Mouse (Mus musculus) fat pad, adult 2 months (tissue): ENCODE data around the gene Slc25a1.

Experiments
- DNase-seq: peaks from one replicate; pipeline ENCODE4 v3.0.0-alpha.2; 2011; ENCODE audit warnings: low read depth, low spot score; ENCODE audit errors: extremely low read depth

Slc25a1 gene

GRCm38 (mm10) chr16:17922163-17922538 lies 5.9 kb downstream of the Slc25a1 start:
- DNase-seq, result no peak

- DNase-seq, result peak; percentile 61
Observed at GRCm38 (mm10) chr16:17921325-17922162, 6.5 kb downstream of the Slc25a1 start.

GRCm38 (mm10) chr16:17920586-17920985 lies 7.4 kb downstream of the Slc25a1 start:
- DNase-seq, result no peak

GRCm38 (mm10) chr16:17914307-17915249 lies 13.4 kb downstream of the Slc25a1 start, which contains the start of gene Gsc2:
Gsc2 (minus strand) TSS chr16:17915059.
- no peak for DNase-seq

GRCm38 (mm10) chr16:17911052-17911595 lies 16.9 kb downstream of the Slc25a1 start, which contains the start of gene Ess2:
Ess2 (minus strand) TSS chr16:17911348.
- peak; percentile 68 for DNase-seq

GRCm38 (mm10) chr16:17898462-17898861 lies 29.6 kb downstream of the Slc25a1 start, which contains the start of the genes Dgcr2 and Tssk2:
Dgcr2 (minus strand) TSS chr16:17898562.
Tssk2 (plus strand) TSS chr16:17898637.
- DNase-seq, result no peak

- no peak for DNase-seq
Observed at GRCm38 (mm10) chr16:17896091-17896490, 31.9 kb downstream of the Slc25a1 start.

GRCm38 (mm10) chr16:17893923-17894322 lies 34.1 kb downstream of the Slc25a1 start, which contains the start of gene Tssk1:
Tssk1 (plus strand) TSS chr16:17894223.
- no peak for DNase-seq

GRCm38 (mm10) chr16:17892606-17893005 lies 35.4 kb downstream of the Slc25a1 start:
- no peak for DNase-seq

- no peak for DNase-seq
Observed at GRCm38 (mm10) chr16:17891567-17891959, 36.5 kb downstream of the Slc25a1 start, which contains the start of gene Gm20518. Gm20518 (minus strand) TSS chr16:17891671.

GRCm38 (mm10) chr16:17890917-17891566 lies 37.0 kb downstream of the Slc25a1 start:
- no peak for DNase-seq

- no peak for DNase-seq
Observed at GRCm38 (mm10) chr16:17890342-17890727, 37.7 kb downstream of the Slc25a1 start.

GRCm38 (mm10) chr16:17889689-17890341 lies 38.2 kb downstream of the Slc25a1 start:
- DNase-seq, result no peak

- no peak for DNase-seq
Observed at GRCm38 (mm10) chr16:17884116-17884515, 43.9 kb downstream of the Slc25a1 start.

- DNase-seq, result no peak
Observed at GRCm38 (mm10) chr16:17882196-17882595, 45.8 kb downstream of the Slc25a1 start.

- DNase-seq, result no peak
Observed at GRCm38 (mm10) chr16:17879571-17879970, 48.4 kb downstream of the Slc25a1 start.

GRCm38 (mm10) chr16:17876096-17876495 lies 51.9 kb downstream of the Slc25a1 start:
- DNase-seq, result no peak
